Mouse (Mus musculus) kidney, postnatal 14 days (tissue): Measurements from ENCODE around the gene Zfp51.
"Not testable (repeated sequence)": the region's sequence is repeated elsewhere in the genome, so short reads cannot be mapped to it uniquely, and the experiment has no call there.

Source experiments
- DNase-seq: peaks from one replicate; pipeline ENCODE4 v3.0.0; 2022; ENCODE audit warnings: mixed read lengths

Zfp51 gene

DNA sequence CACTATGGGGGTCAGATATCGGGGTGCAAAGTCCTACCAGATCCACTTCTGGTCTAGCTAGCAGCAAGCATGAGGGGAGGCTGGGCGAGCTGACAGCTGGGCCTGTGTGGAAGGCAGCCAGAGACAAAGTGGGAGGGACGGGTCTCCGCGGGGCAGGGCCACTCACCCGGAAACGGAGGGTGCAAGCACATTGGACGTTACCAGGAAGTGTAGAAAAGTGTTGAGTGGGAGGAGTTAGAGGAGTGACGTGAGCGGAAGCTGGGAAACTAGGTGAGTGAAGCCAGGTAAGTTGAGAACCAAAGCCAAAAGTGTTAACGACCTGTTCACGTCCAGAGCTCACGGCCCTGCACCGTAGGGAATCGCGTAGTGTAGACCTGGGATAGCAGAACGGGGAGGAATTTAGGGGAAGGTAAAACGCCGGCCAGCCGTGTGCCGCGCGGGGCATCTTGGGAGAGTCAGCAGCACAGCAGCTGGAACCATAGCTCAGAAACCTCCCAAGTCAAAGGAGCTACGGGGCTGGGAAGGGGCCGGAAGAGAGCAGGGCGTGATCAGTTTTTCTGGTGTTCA lies at the start of gene Zfp51:
Gene Zfp51 (plus strand): TSS at position 237 of the 567 bp plus-strand sequence.
- DNase-seq = peak; percentile 96

DNA sequence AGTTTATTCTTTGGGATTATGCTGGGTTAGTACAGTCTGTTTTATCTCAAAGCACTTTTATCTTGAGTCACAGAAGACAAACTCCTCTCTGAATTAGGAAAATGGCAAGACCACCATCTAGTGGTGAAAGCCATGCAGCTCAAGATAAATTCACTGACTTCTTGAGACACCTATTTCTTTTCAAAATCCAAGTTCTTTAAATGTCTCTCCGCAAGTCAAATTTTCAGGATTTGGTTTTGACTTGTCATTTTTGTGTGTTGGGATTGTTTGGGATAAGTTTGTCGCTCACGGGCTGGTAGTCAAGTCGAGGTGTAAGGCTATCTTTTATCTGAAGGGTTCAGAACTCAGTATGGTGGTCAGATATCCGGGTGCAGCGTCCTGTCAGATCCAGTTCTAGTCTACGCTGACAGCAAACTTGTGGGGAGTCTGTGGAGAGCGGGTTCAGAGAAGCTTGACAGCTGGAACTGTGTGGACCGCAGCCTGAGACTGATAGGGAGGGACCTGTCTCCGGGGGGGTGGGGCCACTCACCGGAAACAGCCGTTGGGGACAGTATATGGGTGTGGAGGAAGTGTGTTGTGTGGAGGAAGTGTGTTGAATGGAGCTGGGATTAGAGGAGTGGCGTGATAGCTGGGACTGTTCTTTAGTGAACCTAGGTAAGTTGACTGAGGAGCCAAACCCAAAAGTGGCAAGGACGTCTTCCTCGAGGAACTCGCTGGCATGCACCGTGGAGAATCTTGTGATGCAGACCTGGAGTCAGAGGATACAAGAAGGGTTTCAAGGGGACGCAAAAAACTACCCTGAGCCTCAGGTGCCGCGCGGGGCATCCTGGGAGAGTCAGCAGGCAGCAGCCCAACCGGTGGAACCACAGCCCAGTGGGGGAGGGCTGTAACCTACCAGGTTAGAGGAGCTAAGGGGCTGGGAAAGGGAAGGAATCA lies 27.2 kb upstream of the Zfp51 start, which contains the start of gene Zfp54:
Gene Zfp54 (plus strand): TSS at position 564 of the 936 bp plus-strand sequence.
- DNase-seq = peak; percentile 82

DNA sequence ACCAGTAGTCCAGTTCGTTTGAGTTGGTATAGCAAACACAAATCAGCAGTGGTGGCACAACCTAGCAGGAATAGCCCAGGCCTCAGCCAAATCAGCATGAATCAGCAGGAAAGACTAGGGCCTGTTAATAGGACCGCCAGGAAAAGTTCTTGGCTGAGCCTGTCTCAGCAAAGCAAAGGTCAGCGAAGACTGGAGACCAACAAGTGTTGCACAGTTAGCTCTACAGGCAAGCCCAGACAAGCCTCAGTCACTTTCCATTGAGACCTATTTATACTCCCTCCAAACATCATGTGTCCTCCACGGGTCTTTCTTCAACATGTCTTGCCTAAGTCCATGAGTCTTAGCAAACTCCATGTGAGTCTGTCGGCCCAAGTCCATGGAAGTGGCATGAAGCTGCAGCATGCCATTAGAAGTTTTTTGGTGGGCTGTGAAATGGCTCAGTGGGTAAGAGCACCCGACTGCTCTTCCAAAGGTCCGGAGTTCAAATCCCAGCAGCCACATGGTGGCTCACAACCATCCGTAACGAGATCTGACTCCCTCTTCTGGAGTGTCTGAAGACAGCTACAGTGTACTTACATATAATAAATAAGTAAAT lies 11.3 kb upstream of the Zfp51 start:
- DNase-seq = not testable (repeated sequence)

DNA sequence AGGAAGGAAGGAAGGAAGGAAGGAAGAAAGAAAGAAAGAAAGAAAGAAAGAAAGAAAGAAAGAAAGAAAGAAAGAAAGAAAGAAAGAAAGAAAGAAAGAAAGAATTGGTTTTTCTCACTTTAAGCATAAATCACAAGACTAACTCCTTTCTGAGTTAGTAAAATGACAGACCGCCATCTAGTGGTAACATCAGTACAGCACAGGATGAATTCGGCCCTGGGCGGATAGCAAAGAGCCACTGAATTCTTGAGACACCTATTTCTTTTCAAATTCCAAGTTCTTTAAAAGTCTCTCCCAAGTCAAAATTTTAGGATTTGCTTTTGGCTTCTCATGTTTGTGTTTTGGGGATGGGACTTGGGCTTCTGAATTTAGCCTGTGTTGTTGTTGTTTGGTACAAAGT lies 505 bp upstream of the Zfp51 start:
- peak; percentile 85 for DNase-seq

DNA sequence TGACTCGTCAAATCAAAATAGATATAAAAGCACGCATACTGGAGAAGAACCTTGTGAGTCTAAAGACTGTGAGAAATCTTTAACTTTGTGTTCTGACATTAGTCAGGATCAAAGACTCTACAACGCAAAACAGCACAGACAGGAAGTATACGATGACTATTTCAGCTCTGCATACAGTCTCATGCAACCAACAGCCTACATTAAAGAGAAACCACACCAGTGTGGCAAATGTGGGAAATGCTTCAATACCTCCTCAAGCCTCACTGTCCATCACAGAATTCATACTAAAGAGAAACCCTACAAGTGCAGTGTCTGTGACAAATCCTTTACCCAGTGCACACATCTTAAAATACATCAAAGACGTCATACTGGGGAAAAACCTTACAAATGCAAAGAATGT lies 13.4 kb downstream of the Zfp51 start:
- no peak for DNase-seq

DNA sequence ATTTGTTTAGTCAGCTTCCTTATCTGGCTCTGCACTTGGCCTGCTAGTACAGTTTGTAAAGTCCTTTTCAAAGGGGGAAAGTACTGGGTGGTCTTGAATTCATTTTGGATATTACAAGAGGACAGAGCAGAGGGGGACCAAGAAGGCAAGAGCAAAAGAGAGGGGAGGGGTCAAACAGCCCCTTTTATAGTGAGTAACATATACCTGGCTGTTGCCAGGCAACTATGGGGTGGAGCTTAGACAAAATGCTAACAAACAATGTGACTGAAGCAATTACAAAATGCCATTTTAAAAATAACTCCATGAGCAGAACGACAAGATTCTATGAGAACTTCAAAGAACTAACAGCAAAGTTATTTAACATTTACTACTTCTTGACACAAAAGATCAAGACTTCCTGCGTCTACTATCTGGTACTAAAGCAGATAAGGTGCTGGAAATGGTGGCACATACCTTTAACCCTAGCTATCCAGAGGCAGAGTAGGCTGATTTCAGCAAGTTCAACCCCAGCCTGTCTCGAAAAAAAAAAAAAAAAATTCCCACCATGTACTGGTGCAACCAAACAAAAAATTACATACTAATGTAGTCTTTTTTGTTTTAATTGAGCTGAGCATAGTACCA lies 22.0 kb downstream of the Zfp51 start:
- no peak for DNase-seq

DNA sequence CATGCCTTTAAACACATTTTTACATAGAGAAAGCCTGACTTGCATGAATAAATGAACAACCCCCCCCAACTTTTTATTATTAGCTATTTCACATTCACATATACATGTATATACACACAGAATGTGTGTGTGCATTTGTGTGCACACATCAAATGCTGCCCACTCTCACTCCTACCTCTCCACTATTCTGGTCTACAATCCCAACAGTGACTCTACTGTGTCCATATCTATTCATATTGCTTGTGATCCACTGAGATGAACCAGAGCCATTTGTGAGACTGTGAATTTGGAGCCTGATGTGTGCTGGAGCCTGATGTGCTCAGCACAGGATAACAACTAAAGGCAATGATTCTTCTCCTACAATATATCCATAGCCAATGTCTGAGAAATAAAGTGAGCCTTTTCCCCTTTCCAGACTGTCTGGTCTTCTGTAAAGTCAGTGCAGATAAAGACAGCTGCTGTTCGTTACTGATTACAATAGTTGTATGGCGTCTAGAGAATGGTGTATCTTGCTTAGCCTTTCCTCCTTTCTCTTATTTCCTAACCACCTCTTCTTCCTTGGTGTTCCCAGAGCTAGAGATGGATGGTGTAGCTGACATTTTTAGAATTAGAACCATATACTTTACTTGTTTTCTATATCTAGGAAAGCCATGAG lies 22.6 kb downstream of the Zfp51 start:
- DNase-seq = no peak

DNA sequence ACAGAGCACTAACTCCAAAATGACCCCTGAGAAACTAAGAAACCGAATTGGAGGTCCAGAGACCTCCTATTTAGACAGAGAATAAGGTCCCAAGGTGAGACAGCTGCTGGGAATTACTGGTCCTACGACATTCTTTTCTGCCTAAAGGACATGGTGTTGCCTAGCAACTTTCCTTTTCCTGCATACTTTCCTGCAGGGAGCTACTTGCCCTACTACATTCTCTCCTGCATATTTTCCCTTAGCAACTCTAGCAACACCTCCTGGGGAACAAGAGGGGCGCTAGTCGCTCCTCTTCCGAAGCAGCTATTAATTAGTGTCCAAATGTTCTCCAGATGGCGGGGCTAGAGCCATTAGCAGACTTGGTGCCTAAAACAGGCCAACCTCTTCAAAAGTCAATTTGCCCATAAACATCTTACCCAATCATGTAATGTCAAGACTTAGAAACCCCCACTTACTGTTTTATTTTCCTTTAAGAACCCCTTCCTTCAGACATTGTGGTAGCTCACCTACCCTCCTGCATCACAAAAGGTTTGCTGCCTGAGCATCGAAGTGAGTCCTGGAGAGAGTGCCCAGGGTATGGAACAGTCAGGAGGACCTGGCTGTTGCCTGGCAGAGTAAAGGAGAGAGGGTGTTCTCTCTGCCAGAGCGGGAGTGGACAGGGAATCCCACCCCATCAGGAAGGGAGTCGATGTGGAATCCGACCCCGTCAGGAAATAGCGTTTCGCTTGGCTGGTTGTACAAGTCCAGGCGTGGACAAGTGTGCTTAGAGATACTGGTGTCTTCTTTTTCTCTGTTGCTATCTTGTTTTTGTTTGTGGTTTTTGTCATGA lies 23.4 kb downstream of the Zfp51 start:
- DNase-seq = peak; percentile 73

DNA sequence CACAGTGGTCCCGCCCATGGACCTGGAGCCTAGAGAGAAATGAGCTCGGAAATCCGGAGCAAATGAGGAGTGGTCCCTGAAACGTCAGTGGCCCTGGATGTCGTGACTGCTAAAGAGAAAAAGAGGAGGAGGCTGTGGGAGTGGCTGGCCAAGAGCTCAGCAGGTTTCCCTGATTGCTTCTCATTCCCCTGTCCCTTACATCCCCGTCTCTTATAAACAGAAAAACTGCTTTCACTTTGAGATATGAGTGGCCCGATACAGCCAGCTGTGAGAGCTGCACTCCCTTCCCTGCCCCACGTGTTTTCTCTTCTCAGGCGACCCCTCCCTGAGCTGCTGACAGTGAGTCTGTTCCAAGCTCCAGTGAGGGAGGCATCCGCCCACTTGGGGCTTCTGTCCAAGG lies 24.6 kb downstream of the Zfp51 start:
- DNase-seq = peak; percentile 17

DNA sequence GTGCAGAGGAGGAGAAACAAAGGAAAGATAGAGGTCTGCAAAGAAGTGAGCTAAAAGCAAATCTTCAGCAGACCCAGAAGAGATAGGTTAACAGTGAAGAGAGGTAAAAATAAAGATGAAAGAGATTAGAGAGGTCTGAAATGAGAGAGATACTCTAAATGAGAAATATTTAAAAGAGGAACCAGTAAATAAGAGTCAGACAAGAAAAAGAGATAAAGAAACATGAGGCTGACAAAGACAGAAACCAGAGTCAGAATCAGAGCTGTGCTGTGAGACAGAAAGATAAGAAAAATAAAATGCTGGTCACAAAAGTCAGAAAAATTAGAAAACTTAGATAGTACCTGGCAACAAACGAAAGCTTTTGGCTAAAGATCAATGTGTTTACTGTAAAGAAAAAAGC lies 25.1 kb downstream of the Zfp51 start:
- DNase-seq = not testable (repeated sequence)

DNA sequence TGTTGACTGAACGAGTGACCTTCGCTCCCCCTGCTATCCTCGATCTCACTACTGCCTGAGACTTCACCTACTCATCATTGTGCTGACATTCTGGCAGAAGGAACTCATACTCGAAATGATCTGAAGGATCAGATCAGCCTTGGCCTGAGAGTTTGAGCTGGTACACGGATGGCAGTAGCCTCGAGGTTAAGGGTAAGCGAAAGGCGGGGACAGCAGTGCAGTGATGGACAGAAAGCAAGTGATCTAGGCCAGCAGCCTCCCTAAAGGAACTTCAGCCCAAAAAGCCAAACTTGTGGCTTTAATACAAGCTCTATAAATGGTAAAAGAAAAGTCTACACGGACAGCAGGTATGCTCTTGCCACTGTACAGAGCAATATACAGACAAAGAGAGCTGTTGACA lies 26.2 kb downstream of the Zfp51 start:
- DNase-seq = not testable (repeated sequence)

DNA sequence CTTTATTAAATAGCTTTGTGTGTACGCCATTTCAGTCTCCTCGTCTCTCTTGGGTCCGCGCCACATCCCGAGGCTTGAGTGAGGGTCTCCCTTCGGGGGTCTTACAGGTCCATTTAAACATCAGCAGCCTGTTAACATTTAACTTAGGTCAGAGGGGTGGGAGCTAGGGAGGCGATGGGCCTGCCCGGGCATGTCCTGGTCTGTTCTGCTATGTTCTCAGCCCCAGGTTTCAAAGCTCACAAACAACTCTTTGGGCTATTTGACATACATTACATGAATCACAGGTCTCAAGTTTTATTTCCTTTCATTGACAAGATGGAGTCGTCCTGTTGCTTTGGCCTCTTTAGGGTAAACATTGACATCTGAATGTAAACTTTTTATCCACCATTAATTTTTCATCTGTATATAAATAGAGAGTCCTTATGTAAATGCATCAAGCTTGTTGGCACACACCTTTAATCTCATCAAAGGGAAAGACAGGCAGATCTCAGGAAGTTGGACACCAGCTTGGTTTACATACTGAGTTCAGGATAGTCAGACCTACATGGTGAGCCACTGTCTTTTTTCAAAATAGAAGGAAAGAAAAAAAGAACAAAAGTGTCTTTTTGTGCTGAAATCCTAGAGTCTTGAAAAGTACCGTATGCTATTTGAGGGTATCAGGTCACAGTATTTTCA lies 28.1 kb downstream of the Zfp51 start:
- DNase-seq = not testable (repeated sequence)

DNA sequence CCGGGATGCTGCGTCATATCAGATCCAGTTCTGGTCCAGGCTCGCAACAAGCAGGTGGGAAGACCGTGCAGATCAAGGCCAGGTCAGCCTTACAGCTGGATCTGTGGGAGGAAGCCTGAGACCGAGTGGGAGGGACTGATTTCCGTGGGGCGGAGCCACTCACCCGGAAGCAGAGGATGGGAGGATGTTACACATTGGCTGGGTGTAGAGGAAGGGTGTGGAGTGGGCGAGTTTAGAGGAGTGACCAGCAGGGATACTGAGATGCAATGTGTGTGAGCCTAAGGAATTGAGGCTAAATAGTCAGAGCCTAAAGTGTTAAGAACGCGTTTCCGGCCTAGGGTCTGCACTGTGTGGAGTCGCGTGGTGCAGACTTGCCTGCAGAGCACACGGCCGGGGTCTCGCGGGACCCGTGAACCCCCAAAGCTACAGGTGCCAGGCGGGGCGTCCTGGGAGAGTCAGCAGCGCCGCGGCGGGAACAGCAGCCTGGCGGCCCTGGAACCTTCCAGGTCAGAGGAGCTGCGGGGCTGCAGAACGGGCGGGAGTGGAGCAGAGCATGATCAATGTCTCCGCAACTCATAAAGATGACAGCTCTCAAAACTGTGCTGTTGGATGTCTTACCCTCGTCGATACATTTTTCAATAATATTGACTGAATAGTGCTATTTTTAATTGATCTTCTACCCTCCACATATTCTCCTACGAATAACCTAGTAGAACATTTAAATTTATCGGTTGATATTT lies 38.8 kb downstream of the Zfp51 start, which contains the start of gene Zfp53:
Gene Zfp53 (plus strand): TSS at position 239 of the 740 bp plus-strand sequence.
- DNase-seq = peak; percentile 91

DNA sequence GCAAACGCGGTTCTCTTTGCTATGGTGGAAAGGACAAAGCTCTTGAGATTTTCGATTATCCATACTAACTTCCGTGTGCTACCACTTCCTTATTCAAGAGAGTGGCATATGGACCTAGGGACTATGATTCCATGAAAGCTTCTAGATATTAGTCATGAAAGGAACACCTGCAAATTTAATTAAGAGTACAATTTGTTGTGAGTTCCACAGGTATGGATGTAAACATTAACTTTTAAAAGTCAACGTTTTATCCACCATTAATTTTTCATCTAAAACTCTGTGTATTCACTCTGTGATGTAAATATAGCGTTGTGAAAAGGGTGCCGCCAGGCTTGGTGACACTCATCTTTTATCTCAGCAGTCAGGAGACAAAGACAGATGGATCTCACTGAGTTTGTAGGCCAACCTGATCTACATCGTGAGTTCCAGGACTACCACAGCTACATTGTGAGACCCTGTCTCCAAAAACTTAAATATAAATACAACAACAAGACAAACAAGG lies 39.4 kb downstream of the Zfp51 start:
- no peak for DNase-seq

DNA sequence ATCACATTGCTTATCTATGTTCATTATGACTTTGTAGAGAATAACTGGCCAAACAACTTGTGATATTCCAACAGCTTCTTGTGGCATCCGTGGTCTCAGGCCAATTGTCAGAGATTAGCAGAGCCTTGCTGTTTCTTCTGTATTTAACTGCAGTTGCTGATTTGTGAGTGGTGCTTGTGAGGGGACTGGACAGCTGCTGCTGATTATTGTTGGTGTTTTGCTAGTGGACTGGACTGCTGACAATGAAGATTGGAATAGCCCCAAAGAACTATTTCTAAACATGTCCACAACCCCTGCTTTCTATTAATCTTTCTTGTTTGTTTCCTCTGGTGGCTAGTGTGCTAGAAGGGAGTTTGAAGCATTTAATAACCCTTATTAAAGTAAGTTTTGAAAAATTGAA lies 51.2 kb downstream of the Zfp51 start:
- DNase-seq = no peak

DNA sequence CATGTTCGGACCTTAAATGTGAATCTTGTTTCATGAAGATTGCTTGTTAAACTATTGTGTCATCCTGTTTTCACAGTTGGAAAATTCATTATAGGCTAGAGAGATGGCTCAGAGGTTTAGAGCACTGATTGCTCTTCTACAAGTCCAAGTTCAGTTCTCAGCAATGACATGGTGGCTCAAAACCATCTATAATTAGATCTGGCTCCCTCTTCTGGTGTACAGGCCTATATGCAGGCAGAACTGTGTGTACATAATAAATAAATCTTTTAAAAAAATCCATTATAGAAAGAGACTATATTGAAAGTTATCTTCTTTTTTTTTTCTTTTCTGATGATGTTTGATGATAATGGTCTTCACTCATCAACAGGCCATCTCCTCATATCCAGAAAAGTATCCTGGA lies 54.4 kb downstream of the Zfp51 start:
- DNase-seq = no peak

DNA sequence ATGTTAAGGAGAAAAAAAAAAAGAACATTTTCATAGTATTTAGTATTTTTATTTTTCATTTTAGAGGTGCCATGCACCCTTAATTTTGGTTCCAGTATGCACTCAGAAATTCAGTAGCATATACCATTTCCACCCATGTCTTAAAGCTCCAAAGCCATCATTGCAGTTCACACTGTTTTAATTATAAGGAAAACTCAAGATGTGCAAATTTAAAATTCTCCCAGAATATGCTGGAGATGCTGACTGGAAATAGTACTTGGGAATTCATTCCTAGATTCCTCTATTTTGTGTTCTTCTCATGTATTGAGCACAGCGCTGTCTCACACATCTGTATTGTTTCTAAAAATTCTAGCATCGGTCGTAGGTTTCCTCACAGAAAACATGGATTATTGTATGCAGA lies 56.1 kb downstream of the Zfp51 start:
- DNase-seq = no peak

DNA sequence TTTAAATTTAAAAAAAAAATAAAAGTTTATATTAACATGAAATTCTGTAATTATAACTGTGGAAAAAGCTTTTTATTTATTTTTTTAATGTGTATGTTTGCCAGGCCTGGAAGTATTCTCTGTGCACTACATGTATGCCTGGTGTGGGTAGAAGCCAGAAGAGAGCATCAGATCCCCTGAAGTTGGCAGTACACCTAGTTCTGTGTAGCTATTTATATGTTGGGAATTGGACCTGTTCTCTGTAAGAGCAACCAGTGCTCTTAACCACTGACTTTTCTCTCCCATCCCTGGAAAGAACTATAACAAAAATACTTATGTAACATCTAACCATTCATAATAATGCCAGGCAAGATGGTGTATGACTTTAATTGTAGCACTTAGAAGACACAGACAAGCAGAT lies 59.6 kb downstream of the Zfp51 start:
- DNase-seq = no peak
